Mouse (Mus musculus): Measurements from ENCODE around the gene Gpr19.

- TF ChIP-seq POLR2A (IDR thresholded peaks at IDR 0.05; ENCODE audit: borderline replicate concordance, extremely low read depth, insufficient read depth, insufficient read length, poor library complexity, severe bottlenecking) (no peak), CTCF (IDR thresholded peaks at IDR 0.05; ENCODE audit: borderline replicate concordance, extremely low read depth, insufficient read depth, insufficient read length) (peak; percentile 48; the same call in 1 of the 2 replicates)
These were observed 50.0 kb downstream of the Gpr19 start for GRCm38 (mm10) chr6:134848197-134848890.
